Mouse (Mus musculus): Measurements from ENCODE around the gene Plekhm1.
"Not testable (repeated sequence)": the region's sequence is repeated elsewhere in the genome, so short reads cannot be mapped to it uniquely, and the experiment has no call there.

Gene Plekhm1

DNA sequence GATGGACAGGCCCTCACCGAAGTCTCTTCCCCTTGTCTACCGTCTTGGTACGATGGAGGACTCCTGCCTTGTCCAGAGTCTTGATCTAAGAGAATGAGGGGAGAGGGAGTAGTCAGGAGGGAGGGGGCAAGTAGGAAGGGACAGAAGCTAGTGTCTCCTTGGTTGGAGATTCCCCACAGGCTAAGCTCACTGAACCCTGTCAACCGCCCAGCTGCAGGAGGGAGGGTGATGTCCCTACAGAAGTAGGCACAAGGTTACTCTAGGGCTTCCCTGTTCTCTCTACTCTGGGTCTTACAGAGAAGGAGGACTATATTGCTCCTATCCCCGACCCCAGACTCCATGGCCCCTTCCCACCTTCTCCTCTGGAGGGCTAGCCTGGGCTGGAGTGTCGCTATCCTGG is 73.8 kb downstream of the Plekhm1 start:
- DNase-seq = no peak

DNA sequence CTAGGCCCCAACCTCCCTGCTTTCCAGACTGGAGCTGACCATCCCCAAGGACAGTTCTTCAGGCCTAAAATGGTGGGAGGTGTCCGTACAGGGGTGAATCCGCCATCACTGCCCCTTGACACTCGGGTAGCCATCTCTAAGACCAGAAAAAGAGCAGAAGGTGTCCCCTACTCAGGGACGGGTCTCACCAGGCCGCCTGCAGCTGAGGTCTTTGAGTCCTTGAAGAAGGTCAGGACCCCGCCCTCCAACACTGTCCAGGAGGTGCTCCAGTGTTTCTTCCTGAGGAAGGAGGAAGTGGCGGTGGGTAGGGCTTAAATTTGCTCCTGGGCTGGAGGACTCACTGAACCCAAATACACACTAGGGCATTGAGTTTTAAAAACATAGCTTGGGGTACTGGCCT is 74.4 kb downstream of the Plekhm1 start:
- DNase-seq = no peak

- no peak for DNase-seq
Measured at GRCm38 (mm10) chr11:103337180-103337579, 75.3 kb downstream of the Plekhm1 start.

DNA sequence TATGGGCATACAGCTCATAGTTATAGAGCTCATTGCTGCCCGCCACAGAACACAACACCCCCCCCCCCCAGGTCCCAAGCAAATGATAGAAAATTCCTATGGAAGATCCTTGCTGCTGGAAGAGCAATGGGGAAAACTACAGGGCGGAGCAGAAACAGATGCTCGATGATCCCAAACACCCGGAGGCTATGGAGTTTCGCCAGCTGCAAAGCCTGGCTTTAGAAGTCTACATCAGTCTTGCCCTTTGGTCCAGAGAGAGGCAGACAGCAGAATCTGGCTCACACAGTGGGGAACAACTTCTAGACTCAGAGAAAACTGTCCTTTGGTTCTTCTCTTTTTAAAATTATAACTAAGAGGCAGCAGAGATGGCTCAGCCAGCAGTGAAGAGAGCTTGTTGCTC is 76.9 kb downstream of the Plekhm1 start:
- peak; percentile 79 for DNase-seq

DNA sequence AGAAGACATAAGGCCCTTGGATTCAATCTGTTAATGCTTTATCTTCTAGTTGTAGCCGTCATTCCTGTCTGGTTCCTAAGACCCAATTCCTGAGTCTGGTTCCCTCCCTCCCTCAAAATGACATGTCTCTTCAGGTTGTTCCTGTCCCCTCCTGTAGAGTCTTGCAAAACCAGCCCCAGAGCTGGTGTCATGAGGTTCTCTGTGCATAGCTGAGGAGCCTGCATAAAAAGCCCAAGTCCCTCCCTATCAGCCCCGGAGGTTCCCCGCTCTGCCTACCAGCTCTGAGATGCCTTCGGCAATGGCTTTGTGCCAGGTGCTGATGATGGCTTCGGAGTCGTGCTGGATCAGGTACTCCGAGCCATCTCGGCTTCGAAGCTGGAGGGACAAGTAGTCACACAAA is 77.6 kb downstream of the Plekhm1 start:
- peak; percentile 63 for DNase-seq

GRCm38 (mm10) chr11:103333719-103334398 is 78.6 kb downstream of the Plekhm1 start:
- DNase-seq = peak; percentile 77

GRCm38 (mm10) chr11:103332890-103333651 is 79.4 kb downstream of the Plekhm1 start:
- DNase-seq = peak; percentile 47

DNA sequence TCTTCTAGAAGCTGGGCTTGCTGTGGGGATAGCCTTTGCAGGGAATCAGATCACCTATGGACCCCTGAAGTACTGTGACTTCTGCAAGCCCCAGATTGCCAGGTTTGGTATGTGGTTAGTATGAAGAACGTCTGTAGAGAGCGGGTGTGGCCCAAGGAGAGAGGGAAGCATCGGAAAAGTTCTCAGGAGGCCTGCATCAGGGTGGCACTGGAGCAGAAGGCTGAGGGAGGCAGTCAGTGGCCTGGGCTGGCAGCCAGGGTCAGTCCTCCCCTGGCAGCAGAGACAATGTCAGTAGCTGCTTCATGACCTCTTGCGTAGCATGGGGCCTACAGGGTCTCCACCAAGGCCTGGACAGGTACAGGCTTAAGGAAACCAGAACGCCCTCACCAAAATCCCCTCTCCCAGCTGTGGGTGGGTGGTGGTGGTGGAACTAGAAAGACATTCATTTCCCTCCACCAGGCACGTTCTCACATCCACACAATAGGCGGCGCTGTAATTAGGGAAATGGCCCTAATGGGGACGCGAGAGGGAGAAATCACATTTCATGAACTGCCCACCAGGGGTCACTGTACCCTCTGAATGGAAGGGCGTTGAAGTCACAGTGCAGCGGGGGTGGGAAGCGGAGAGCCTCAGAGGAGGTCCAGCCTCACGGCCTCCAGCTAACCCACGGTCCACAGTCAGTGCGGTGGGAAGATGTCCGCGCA is 80.1 kb downstream of the Plekhm1 start:
- DNase-seq = peak; percentile 90

- no peak for DNase-seq
Measured at GRCm38 (mm10) chr11:103331502-103332185, 80.8 kb downstream of the Plekhm1 start.

DNA sequence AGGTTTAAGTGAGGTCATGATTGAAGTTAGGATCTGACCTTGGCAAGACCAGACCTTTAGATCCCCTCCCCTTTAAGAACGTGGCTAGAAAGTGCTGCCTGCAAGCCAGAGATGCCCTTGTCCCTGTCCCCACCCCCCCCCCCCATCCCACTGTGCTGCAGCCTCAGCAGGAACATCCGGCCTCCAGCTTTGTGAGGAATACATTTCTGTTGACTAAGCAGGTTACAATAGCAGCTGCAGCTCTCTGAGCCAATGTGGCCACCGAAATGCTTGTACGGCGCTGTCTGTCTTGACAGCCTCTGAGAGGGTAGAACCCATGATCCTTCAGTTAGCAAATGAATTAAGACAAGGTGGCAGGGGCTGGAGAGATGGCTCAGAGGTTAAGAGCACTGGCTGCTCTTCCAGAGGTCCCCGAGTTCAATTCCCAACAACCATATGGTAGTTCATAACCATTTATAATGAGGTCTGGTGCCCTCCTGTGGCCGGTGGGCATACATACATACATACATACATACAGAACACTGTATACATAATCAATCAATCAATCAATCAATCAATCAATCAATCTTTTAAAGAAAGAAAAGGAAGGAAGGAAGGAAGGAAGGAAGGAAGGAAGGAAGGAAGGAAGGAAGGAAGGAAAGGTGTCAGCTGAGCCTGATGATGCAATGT is 81.7 kb downstream of the Plekhm1 start:
- no peak for DNase-seq

GRCm38 (mm10) chr11:103326950-103327349 is 85.5 kb downstream of the Plekhm1 start:
- DNase-seq = peak; percentile 89

DNA sequence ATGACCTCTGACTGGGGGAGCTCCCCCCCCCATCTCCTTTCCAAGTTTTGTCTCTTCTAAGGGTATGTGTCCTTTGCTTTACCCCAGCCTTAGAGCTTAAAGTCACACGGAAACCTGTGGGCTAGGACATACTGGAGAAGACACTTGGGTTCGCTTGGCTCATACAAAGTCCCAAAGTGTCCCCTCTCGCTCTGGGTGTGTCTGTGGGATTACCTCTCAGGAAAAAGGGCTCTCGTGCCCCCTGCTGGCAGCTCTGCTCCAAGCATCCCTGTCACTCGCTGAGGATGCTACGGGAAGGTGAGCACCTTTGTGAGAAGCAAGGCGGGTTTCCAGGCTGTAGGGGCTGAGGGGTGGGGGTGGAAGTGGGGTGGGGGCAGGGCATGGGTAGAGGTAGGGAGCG is 87.3 kb downstream of the Plekhm1 start:
- peak; percentile 86 for DNase-seq

DNA sequence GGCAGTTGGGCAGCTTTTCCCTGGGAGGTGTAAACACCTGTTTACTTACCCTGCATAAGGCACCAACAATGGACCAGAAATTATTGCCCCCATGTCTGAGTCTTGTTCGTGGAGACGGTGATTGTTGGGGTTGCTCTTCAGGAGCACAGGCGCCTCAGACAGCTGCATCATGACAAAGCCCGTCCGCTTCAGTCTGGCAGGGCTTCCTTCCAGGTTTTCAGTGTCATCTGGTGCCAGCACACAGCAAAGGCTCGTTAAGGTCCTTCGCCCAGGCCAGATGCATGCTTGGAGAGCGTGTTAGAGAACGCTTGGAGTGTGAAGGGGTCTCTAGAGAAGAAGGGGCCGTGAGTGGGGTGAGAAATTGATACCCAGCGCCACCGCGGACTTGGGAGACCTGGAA is 87.8 kb downstream of the Plekhm1 start:
- DNase-seq = no peak

GRCm38 (mm10) chr11:103322832-103323231 is 89.7 kb downstream of the Plekhm1 start:
- DNase-seq = not testable (repeated sequence)

DNA sequence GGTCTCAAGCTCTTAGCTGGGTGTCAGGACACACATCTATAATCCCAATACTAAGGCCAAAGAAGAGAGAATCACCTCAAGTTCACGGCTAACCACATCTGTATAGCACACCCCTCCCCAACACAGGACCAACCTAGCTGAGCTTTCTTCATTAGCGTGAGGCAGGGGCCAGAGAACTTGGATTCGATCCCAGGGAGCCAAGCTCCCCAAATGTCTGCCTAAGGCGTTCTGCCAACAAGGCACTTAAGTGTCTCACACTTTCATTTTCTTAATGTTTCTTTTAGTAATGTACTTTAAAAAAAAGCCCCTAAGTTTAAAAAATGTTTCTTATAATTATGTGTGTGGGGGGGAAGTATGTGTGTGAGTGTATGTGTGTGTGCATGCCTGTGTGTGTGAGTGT is 91.8 kb downstream of the Plekhm1 start:
- no peak for DNase-seq

DNA sequence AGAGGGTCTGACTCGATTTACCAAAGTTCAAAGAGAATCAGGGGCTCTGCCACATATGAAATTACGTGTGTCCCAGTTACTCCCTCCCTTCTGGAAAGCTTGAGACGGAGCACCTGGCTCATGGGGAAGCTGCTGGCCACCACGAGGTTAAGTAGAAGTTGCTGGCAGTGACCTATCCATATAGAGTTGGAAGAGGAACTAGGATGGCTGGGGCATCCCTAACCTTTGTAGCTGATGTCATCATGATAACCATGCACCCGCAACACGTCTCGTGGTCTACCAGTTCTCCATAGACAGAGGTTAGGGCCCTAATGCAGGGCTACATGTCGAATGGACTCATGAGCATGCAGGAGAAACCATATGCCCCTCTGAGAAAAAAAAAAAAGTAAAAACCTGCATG is 92.3 kb downstream of the Plekhm1 start:
- no peak for DNase-seq

- no peak for DNase-seq
Measured at GRCm38 (mm10) chr11:103318042-103318441, 94.4 kb downstream of the Plekhm1 start.

- no peak for DNase-seq
Measured at GRCm38 (mm10) chr11:103315379-103315778, 97.1 kb downstream of the Plekhm1 start.

DNA sequence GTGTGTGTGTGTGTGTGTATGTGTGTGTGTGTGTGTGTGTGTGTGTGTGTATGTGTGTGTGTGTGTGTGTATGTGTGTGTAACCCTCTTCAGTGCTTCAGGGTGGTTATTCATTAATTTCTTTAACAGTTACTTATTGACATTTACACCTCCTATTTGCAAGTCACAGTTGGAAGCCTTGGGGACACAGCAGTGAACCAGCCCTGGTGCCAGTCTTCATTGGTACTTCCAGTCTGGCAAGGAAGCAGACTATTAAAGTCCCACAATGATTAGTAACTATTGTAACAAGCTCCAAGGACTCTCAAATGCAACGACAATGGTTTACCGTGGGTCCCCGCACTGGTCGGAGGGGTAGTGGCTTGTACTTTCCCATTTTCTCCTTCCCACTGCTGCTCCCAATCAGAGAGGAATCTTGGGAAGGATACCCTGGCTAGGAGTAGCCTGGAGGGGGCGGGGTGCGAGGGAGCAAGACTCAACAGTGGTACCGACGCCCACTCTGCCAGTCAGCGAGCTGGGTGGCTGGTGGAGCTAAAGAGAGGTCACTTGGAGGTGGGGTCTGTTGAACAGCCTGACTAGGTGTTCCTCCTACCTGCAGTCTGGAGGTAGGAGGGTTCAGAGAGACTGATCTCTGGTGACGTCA is 97.6 kb downstream of the Plekhm1 start:
- DNase-seq = peak; percentile 51
